Mouse (Mus musculus): ENCODE data around the gene Apol11a. TPM values are rescaled to one million over a fixed set of nuclear protein-coding genes. Genes with fewer than 3 reads are reported as not detected.
"Not testable (repeated sequence)": the region's sequence is repeated elsewhere in the genome, so short reads cannot be mapped to it uniquely, and the experiment has no call there.

Gene Apol11a
- polyA plus RNA-seq, 1 experiment from 2014 or later, result not detected

DNA sequence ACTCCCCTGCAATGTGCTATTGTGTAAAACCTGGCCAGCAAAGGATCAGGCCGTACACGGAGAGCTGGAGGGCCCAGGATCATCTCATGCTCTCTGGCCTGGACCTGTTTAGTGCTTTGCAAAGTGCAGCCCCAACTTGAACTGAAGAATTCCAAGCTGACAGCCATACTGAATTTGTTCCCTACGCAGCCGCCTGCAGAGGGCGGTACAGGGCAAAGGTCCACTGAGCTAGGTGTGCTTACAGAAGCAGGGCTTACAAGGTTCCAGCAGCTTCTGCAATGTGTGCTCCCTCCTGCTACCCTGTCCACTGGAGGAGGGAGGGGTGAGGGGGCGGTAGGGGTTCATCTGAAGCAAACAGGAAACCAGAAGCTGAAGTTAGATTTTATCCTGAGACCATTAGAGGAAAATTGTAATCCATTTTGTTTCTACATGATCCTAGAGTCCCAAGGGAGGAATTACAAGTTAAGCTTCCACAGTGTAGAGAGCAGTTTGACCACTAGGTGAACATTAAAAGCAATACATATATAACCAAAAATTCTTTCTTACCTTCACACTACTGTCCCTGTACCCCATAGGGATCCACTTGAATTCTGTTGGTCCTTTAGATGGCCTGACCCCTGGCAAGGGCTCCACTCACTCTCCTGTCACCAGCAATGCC is 15.2 kb downstream of the Apol11a start:
- not testable (repeated sequence) for H3K27me3 ChIP-seq (replicated peaks; ENCODE audit: insufficient read depth, low read length); H3K9ac ChIP-seq (replicated peaks; ENCODE audit: low read depth); ATAC-seq; H3K4me2 ChIP-seq (replicated peaks; ENCODE audit: low read depth, low read length); H3K9me3 ChIP-seq (ENCODE audit: low read length); H3K4me3 ChIP-seq (ENCODE audit: low read depth, low read length); H3K27ac ChIP-seq (ENCODE audit: low read length); H3K4me1 ChIP-seq (ENCODE audit: insufficient read depth, low read depth, low read length); H3K36me3 ChIP-seq (ENCODE audit: insufficient read depth, low read length)
- 14% methylated on average over 6 of the region's 6 CpGs for WGBS
- peak; percentile 73 for TF ChIP-seq CTCF (IDR thresholded peaks at IDR 0.05)
- peak; percentile 19 for DNase-seq (ENCODE audit: low spot score)

DNA sequence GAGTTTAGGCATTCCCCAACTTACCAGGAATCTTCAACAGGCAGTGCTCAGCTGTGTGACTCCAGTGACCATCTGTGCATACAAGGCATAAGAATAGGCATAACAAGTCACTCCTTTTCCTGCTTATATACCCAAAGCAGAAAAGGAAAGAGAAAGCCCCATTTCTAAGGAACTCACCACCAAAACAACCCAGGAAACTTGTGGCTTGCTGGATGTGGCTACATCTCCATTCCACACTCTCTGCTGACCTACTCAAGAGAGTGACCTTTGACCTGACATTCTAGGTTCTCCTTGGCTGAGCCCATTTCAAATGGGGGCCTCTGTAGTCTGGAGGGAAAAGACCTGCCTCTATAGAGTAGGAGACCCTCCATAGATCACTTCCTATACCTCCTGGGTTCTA is 25.1 kb downstream of the Apol11a start, which contains the start of gene Apol7c:
Gene Apol7c, minus strand, starts transcription at position 101 of the 400 bp plus-strand sequence.
- ATAC-seq (no peak), DNase-seq (ENCODE audit: low spot score) (no peak)
- Histone ChIP-seq H3K4me2 (replicated peaks; ENCODE audit: low read depth, low read length) (no peak within 1 kb of the TSS), H3K36me3 (ENCODE audit: insufficient read depth, low read length) (no peaks in the 10 kb centered on the region), H3K27me3 (replicated peaks; ENCODE audit: insufficient read depth, low read length) (no peaks in the 10 kb centered on the region), H3K4me1 (ENCODE audit: insufficient read depth, low read depth, low read length) (no peaks in the 10 kb centered on the region), H3K9me3 (ENCODE audit: low read length) (no peaks in the 10 kb centered on the region), H3K9ac (replicated peaks; ENCODE audit: low read depth) (no peak within 1 kb of the TSS), H3K4me3 (ENCODE audit: low read depth, low read length) (no peak within 1 kb of the TSS), H3K27ac (ENCODE audit: low read length) (no peak within 1 kb of the TSS)
- no peak for TF ChIP-seq CTCF (IDR thresholded peaks at IDR 0.05)
- TF ChIP-seq EP300 (IDR thresholded peaks at IDR 0.05), result no peak

DNA sequence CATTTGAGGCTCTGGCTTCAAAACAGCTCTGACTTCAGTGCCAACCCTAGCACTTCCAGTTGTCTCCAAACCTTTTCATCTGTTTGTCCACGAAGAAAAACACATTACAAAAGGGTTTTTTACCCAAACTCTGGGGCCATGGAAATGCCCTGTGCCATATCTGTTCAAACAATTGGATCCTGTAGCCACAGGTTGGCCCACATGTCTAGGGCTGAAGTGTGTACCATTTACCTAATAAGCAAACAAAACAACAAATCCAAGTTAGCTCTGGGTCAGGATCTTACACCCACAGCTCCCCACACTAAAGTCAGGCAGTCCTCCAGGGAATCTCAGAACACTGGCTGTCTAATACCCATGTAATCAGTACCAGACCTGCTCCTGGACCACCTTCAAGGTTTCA is 31.1 kb downstream of the Apol11a start:
- 15% methylated on average over 1 of the region's 1 CpGs for WGBS
- not testable (repeated sequence) for ATAC-seq; H3K9ac ChIP-seq (replicated peaks; ENCODE audit: low read depth); H3K9me3 ChIP-seq (ENCODE audit: low read length); H3K4me2 ChIP-seq (replicated peaks; ENCODE audit: low read depth, low read length); DNase-seq (ENCODE audit: low spot score); H3K4me3 ChIP-seq (ENCODE audit: low read depth, low read length); H3K4me1 ChIP-seq (ENCODE audit: insufficient read depth, low read depth, low read length); H3K27ac ChIP-seq (ENCODE audit: low read length); H3K36me3 ChIP-seq (ENCODE audit: insufficient read depth, low read length); H3K27me3 ChIP-seq (replicated peaks; ENCODE audit: insufficient read depth, low read length)

DNA sequence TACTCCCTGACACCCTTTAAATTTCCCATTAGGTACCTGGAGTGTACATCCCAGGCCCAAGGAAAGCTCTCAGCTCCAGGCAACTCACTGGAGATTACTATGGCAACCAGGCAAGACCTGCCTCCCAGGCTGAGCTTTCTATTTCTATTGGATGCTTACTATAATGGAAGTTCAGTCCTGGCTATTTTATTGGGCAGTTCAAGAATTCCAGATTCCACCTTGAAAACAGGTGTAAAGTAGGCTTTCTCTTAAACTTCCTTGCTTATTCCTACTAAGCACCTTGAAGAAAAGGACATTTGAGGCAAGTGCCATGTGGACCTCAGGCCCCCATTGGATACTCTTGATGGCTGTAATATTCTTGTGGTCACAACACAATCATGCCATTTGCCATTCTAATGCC is 53.7 kb downstream of the Apol11a start, which contains the start of gene 1700025B11Rik:
Gene 1700025B11Rik, minus strand, starts transcription at position 101 of the 400 bp plus-strand sequence.
- no peaks in the 10 kb centered on the region for H3K27me3 ChIP-seq (replicated peaks; ENCODE audit: insufficient read depth, low read length)
- H3K4me2 ChIP-seq (replicated peaks; ENCODE audit: low read depth, low read length), result no peak within 1 kb of the TSS
- no peak for DNase-seq (ENCODE audit: low spot score)
- no peak within 1 kb of the TSS for H3K27ac ChIP-seq (ENCODE audit: low read length)
- no peak for ATAC-seq
- TF ChIP-seq EP300 (IDR thresholded peaks at IDR 0.05) (no peak), CTCF (IDR thresholded peaks at IDR 0.05) (no peak)
- no peaks in the 10 kb centered on the region for H3K36me3 ChIP-seq (ENCODE audit: insufficient read depth, low read length)
- no peaks in the 10 kb centered on the region for H3K4me1 ChIP-seq (ENCODE audit: insufficient read depth, low read depth, low read length)
- no peak within 1 kb of the TSS for H3K4me3 ChIP-seq (ENCODE audit: low read depth, low read length)
- no peak within 1 kb of the TSS for H3K9ac ChIP-seq (replicated peaks; ENCODE audit: low read depth)
- H3K9me3 ChIP-seq (ENCODE audit: low read length), result no peaks in the 10 kb centered on the region

DNA sequence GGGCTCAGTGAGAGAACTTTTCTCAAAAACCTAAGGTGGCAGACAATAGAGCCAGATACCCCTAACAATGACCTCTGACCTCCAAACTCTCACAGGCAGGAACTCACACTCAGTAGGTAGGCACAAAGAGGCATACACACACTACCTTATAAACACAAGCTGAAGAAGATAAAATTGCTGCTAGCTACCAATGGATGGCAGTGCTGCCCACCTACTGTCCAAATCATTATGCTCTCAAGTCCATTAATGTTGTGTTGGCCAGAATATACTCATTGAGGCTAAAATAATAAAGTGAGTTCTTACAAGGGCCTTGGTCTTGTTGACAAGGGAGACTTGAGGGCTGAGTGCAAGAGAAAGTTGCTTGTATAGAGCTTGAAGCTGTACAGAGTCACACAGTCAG is 55.1 kb downstream of the Apol11a start:
- Histone ChIP-seq H3K9ac (replicated peaks; ENCODE audit: low read depth) (no peak overlapping the region), H3K27me3 (replicated peaks; ENCODE audit: insufficient read depth, low read length) (no peaks in the 10 kb centered on the region), H3K27ac (ENCODE audit: low read length) (no peak overlapping the region), H3K36me3 (ENCODE audit: insufficient read depth, low read length) (no peaks in the 10 kb centered on the region), H3K4me1 (ENCODE audit: insufficient read depth, low read depth, low read length) (no peaks in the 10 kb centered on the region), H3K9me3 (ENCODE audit: low read length) (no peaks in the 10 kb centered on the region), H3K4me3 (ENCODE audit: low read depth, low read length) (no peak overlapping the region), H3K4me2 (replicated peaks; ENCODE audit: low read depth, low read length) (no peak overlapping the region)
- TF ChIP-seq CTCF (IDR thresholded peaks at IDR 0.05), result peak; percentile 49
- no peak for TF ChIP-seq EP300 (IDR thresholded peaks at IDR 0.05)
- ATAC-seq (no peak), DNase-seq (ENCODE audit: low spot score) (peak; percentile 5)

Other genes with a start within 250 kb of the Apol11a start
- 17.4 and 18.8 TPM in 2 replicates for gene Rbfox2, start 201.3 kb upstream of the Apol11a start, polyA plus RNA-seq (2015; fragmentation: Nextera tagmentation; extraction: Ambion mirVana)
- gene Apol7a, start 109.2 kb upstream of the Apol11a start, polyA plus RNA-seq (2015; fragmentation: Nextera tagmentation; extraction: Ambion mirVana), result 0.33 and 0.37 TPM in 2 replicates
- gene Apol9a, start 97.1 kb upstream of the Apol11a start, polyA plus RNA-seq (2015; fragmentation: Nextera tagmentation; extraction: Ambion mirVana), result 0.43 and 0.47 TPM in 2 replicates
- not detected in 2 replicates for gene Apol7b, start 60.8 kb upstream of the Apol11a start, polyA plus RNA-seq (2015; fragmentation: Nextera tagmentation; extraction: Ambion mirVana)
- gene Apol10a, start 31.2 kb upstream of the Apol11a start, polyA plus RNA-seq (2015; fragmentation: Nextera tagmentation; extraction: Ambion mirVana), result not detected in 2 replicates
- gene Apol7c, start 25.0 kb downstream of the Apol11a start, polyA plus RNA-seq (2015; fragmentation: Nextera tagmentation; extraction: Ambion mirVana), result 0.11 and 0.14 TPM in 2 replicates
- not detected in 2 replicates for gene 1700025B11Rik, start 53.6 kb downstream of the Apol11a start, polyA plus RNA-seq (2015; fragmentation: Nextera tagmentation; extraction: Ambion mirVana)
- gene Apol10b, start 87.9 kb downstream of the Apol11a start, polyA plus RNA-seq (2015; fragmentation: Nextera tagmentation; extraction: Ambion mirVana), result 0.14 TPM in 1 of 2 replicates, not detected in the other
- not detected in 2 replicates for gene Gm36245, start 91.0 kb downstream of the Apol11a start, polyA plus RNA-seq (2015; fragmentation: Nextera tagmentation; extraction: Ambion mirVana)
- gene Apol11b, start 135.0 kb downstream of the Apol11a start, polyA plus RNA-seq (2015; fragmentation: Nextera tagmentation; extraction: Ambion mirVana), result 0.25 TPM in 2 replicates
- gene Apol7e, start 190.6 kb downstream of the Apol11a start, polyA plus RNA-seq (2015; fragmentation: Nextera tagmentation; extraction: Ambion mirVana), result 0.10 TPM in 1 of 2 replicates, not detected in the other
- gene Apol9b, start 220.8 kb downstream of the Apol11a start, polyA plus RNA-seq (2015; fragmentation: Nextera tagmentation; extraction: Ambion mirVana), result 0.14 and 0.31 TPM in 2 replicates
- gene Apol8, start 248.7 kb downstream of the Apol11a start, polyA plus RNA-seq (2015; fragmentation: Nextera tagmentation; extraction: Ambion mirVana), result 0.06 and 0.26 TPM in 2 replicates